Mouse (Mus musculus) brain, embryonic 14.5 days (tissue): Measurements from ENCODE around the gene Irx4.
A peak's percentile ranks its signal among the peaks of the same experiment; 100 is the strongest.

Experiments used
- CTCF ChIP-seq: fragments of 200-500 bp; IDR thresholded peaks from 2 replicates; pipeline ENCODE4 v1.5.1; 2012; ENCODE audit warnings: inconsistent platforms, mild to moderate bottlenecking, moderate library complexity, borderline replicate concordance; ENCODE audit not compliant: insufficient read depth, insufficient read length; ENCODE audit errors: extremely low read depth
- POLR2A ChIP-seq: fragments of 200-500 bp; IDR thresholded peaks from 2 replicates; pipeline ENCODE4 v1.6.1; 2012; ENCODE audit warnings: mild to moderate bottlenecking, inconsistent platforms, borderline replicate concordance; ENCODE audit not compliant: poor library complexity, insufficient read depth, insufficient read length, severe bottlenecking; ENCODE audit errors: extremely low read depth

DNA sequence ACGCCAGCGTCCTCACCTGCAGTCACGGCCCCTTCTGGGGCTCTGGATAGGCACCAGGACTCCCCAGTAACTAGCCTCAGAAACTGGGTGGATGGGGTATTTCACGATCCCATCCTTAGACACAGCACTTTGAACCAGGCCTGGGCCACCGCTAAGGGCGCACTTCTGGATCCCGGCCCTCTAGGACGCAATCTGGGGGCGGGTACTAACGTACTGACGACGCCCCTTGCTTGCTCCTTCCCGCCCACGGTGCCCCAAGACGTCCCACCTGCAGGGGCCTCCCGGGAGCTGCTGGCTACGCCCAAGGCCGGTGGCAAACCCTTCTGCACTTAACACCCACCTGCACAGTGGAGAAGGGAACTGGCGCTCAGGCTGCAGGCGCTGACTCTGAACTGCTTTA lies 8.4 kb downstream of the Irx4 start:
- TF ChIP-seq POLR2A (no peak), CTCF (peak; percentile 34; the same call in 1 of the 2 replicates)
